Mouse (Mus musculus): Measurements from ENCODE around the gene Pacrg. TPM values are rescaled to one million over a fixed set of nuclear protein-coding genes. Genes with fewer than 3 reads are reported as not detected.
A peak's percentile ranks its signal among the peaks of the same experiment; 100 is the strongest.

Gene Pacrg
- polyA plus RNA-seq, 1 experiment from 2014 or later, result 1.1 TPM

GRCm38 (mm10) chr17:10361882-10362291 lies 478.2 kb downstream of the Pacrg start:
- no peaks in the 10 kb centered on the region for H3K27me3 ChIP-seq (ENCODE audit: control insufficient read depth, insufficient read depth, low read length)
- 55% methylated on average over 7 of the region's 7 CpGs for WGBS
- ATAC-seq (replicated peaks; ENCODE audit: extremely low read depth, insufficient read depth, low FRiP score), result no peak
- peak overlapping the region; percentile 66 for H3K27ac ChIP-seq (ENCODE audit: low read length)
- no peak overlapping the region for H3K9ac ChIP-seq (ENCODE audit: low read length)
- no peaks in the 10 kb centered on the region for H3K36me3 ChIP-seq (ENCODE audit: control insufficient read depth, insufficient read depth)
- no peak overlapping the region for H3K4me3 ChIP-seq (ENCODE audit: low read length)
- peaks cover 40% of the 10 kb centered on the region for H3K4me1 ChIP-seq (ENCODE audit: control insufficient read depth, insufficient read depth, low read length)
- H3K4me2 ChIP-seq (ENCODE audit: low read depth, low read length), result no peak overlapping the region
- H3K9me3 ChIP-seq (replicated peaks; ENCODE audit: control insufficient read depth, low read length), result no peaks in the 10 kb centered on the region

DNA sequence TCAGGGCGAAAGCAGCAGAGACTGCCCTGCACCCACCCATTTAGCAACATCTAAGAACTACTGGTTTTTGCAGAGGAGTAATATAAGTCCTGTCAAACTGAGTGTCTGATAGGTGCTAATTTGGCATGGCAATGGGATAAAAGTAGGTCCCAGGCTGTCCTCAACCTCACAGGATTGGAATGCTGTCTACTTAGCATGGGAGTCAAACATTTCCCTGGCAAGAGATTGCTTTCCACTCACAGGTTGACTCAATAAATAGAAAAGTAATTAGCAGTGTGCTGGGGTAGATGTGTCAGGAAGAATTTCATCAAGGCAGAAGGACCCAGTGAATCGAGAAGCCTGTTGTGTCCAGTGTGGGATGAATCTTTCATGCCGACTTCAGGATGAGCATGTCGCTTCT lies 479.4 kb downstream of the Pacrg start:
- peak; percentile 44 for ATAC-seq (replicated peaks; ENCODE audit: extremely low read depth, insufficient read depth, low FRiP score)
- peaks cover 38% of the 10 kb centered on the region for H3K4me1 ChIP-seq (ENCODE audit: control insufficient read depth, insufficient read depth, low read length)
- H3K27ac ChIP-seq (ENCODE audit: low read length), result peak overlapping the region; percentile 93

GRCm38 (mm10) chr17:10359466-10359865 lies 480.6 kb downstream of the Pacrg start:
- WGBS, result 24% methylated on average over 14 of the region's 14 CpGs
- peak overlapping the region; percentile 3; the same call in 1 of the 2 replicates for H3K4me2 ChIP-seq (ENCODE audit: low read depth, low read length)
- no peak overlapping the region for H3K4me3 ChIP-seq (ENCODE audit: low read length)
- H3K36me3 ChIP-seq (ENCODE audit: control insufficient read depth, insufficient read depth), result no peaks in the 10 kb centered on the region
- no peaks in the 10 kb centered on the region for H3K27me3 ChIP-seq (ENCODE audit: control insufficient read depth, insufficient read depth, low read length)
- peak overlapping the region; percentile 55 for H3K27ac ChIP-seq (ENCODE audit: low read length)
- 0 out of 2 replicates have a peak, but pooled peaks have one; percentile 11 for ATAC-seq (replicated peaks; ENCODE audit: extremely low read depth, insufficient read depth, low FRiP score)
- H3K4me1 ChIP-seq (ENCODE audit: control insufficient read depth, insufficient read depth, low read length), result peaks cover 34% of the 10 kb centered on the region
- peak overlapping the region; percentile 24; the same call in 1 of the 2 replicates for H3K9ac ChIP-seq (ENCODE audit: low read length)
- no peaks in the 10 kb centered on the region for H3K9me3 ChIP-seq (replicated peaks; ENCODE audit: control insufficient read depth, low read length)

More for the DNA sequence above, 479.4 kb downstream of the Pacrg start:
- peak overlapping the region; percentile 54; the same call in 1 of the 2 replicates for H3K9ac ChIP-seq (ENCODE audit: low read length)
- no peaks in the 10 kb centered on the region for H3K9me3 ChIP-seq (replicated peaks; ENCODE audit: control insufficient read depth, low read length)
- no peaks in the 10 kb centered on the region for H3K36me3 ChIP-seq (ENCODE audit: control insufficient read depth, insufficient read depth)
- H3K4me2 ChIP-seq (ENCODE audit: low read depth, low read length), result peak overlapping the region; percentile 22; the same call in 1 of the 2 replicates
- H3K27me3 ChIP-seq (ENCODE audit: control insufficient read depth, insufficient read depth, low read length), result no peaks in the 10 kb centered on the region
- no peak overlapping the region for H3K4me3 ChIP-seq (ENCODE audit: low read length)
- 39% methylated on average over 4 of the region's 4 CpGs for WGBS

- ATAC-seq (replicated peaks; ENCODE audit: extremely low read depth, insufficient read depth, low FRiP score), result no peak
- Histone ChIP-seq H3K27me3 (ENCODE audit: control insufficient read depth, insufficient read depth, low read length) (no peaks in the 10 kb centered on the region), H3K27ac (ENCODE audit: low read length) (no peak overlapping the region), H3K36me3 (ENCODE audit: control insufficient read depth, insufficient read depth) (no peaks in the 10 kb centered on the region), H3K9me3 (replicated peaks; ENCODE audit: control insufficient read depth, low read length) (no peaks in the 10 kb centered on the region), H3K9ac (ENCODE audit: low read length) (no peak overlapping the region), H3K4me1 (ENCODE audit: control insufficient read depth, insufficient read depth, low read length) (peaks cover 32% of the 10 kb centered on the region), H3K4me2 (ENCODE audit: low read depth, low read length) (no peak overlapping the region), H3K4me3 (ENCODE audit: low read length) (no peak overlapping the region)
- 87% methylated on average over 12 of the region's 12 CpGs for WGBS
These were observed 482.8 kb downstream of the Pacrg start for GRCm38 (mm10) chr17:10357348-10357747.

GRCm38 (mm10) chr17:10356294-10356693 lies 483.8 kb downstream of the Pacrg start:
- H3K4me2 ChIP-seq (ENCODE audit: low read depth, low read length), result no peak overlapping the region
- no peaks in the 10 kb centered on the region for H3K36me3 ChIP-seq (ENCODE audit: control insufficient read depth, insufficient read depth)

GRCm38 (mm10) chr17:10355746-10356145 lies 484.4 kb downstream of the Pacrg start:
- H3K27ac ChIP-seq (ENCODE audit: low read length), result no peak overlapping the region
- no peak overlapping the region for H3K9ac ChIP-seq (ENCODE audit: low read length)
- H3K36me3 ChIP-seq (ENCODE audit: control insufficient read depth, insufficient read depth), result no peaks in the 10 kb centered on the region
- WGBS, result 31% methylated on average over 8 of the region's 8 CpGs
- H3K9me3 ChIP-seq (replicated peaks; ENCODE audit: control insufficient read depth, low read length), result no peaks in the 10 kb centered on the region
- H3K4me2 ChIP-seq (ENCODE audit: low read depth, low read length), result no peak overlapping the region
- H3K4me1 ChIP-seq (ENCODE audit: control insufficient read depth, insufficient read depth, low read length), result peaks cover 23% of the 10 kb centered on the region
- H3K4me3 ChIP-seq (ENCODE audit: low read length), result no peak overlapping the region
- H3K27me3 ChIP-seq (ENCODE audit: control insufficient read depth, insufficient read depth, low read length), result no peaks in the 10 kb centered on the region
- ATAC-seq (replicated peaks; ENCODE audit: extremely low read depth, insufficient read depth, low FRiP score), result no peak

More at GRCm38 (mm10) chr17:10356294-10356693, 483.8 kb downstream of the Pacrg start:
- Histone ChIP-seq H3K4me1 (ENCODE audit: control insufficient read depth, insufficient read depth, low read length) (peaks cover 27% of the 10 kb centered on the region), H3K9me3 (replicated peaks; ENCODE audit: control insufficient read depth, low read length) (no peaks in the 10 kb centered on the region), H3K27me3 (ENCODE audit: control insufficient read depth, insufficient read depth, low read length) (no peaks in the 10 kb centered on the region), H3K9ac (ENCODE audit: low read length) (no peak overlapping the region), H3K4me3 (ENCODE audit: low read length) (no peak overlapping the region), H3K27ac (ENCODE audit: low read length) (no peak overlapping the region)
- 54% methylated on average over 6 of the region's 6 CpGs for WGBS
- ATAC-seq (replicated peaks; ENCODE audit: extremely low read depth, insufficient read depth, low FRiP score), result no peak

Other genes starting within 250 kb of the Pacrg start
- 2.4 and 2.5 TPM in 2 replicates for gene Prkn, start 73 bp upstream of the Pacrg start, polyA plus RNA-seq (2015; fragmentation: Nextera tagmentation; extraction: Ambion mirVana)